Mouse (Mus musculus): ENCODE results near the gene Stk10. TPM values are rescaled to one million over a fixed set of nuclear protein-coding genes. Genes with fewer than 3 reads are reported as not detected.

Stk10 gene
- polyA plus RNA-seq, 1 experiment from 2014 or later: 0.67 TPM

DNA sequence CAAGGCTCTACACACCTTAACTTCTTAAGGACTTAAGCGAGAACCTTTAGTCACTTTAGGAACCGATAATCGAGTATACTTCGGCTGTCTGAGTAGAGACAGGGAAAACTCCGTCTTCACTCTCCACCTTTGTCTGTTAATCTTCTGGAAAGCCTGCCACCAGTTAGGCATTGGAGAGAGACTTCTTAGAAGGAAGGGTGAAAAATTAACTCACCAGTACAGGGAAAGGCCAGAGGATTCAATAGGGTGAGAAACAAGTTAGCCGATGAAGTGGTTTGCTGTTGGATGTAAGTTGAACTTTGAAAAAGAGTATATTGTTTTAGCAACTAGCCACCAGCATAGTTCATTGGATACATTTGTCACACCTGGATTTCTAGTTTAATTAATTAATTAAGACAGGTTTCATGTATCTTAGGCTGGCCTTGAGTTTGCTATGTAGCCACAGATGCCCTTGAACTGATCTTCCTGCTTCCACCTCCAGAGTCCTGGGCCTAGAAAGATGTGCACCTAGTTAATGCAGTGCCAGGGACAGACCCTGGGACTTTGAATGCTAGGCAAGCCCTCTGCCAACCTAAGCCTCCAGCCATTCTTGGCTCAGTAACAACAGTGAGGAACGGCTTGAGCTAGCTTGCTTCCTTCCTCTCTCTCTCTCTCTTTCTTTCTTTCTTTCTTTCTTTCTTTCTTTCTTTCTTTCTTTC is 117.9 kb downstream of the Stk10 start:
- no peak overlapping the region for H3K9ac ChIP-seq (ENCODE audit: low read length)
- H3K36me3 ChIP-seq (ENCODE audit: control insufficient read depth, insufficient read depth, low read length): no peaks in the 10 kb centered on the region
- H3K27ac ChIP-seq (ENCODE audit: low read depth, low read length): no peak overlapping the region
- WGBS: 92% methylated on average over 7 of the region's 7 CpGs
- no peak overlapping the region for H3K4me3 ChIP-seq (ENCODE audit: low read depth, low read length)
- DNase-seq (ENCODE audit: low spot score, missing footprints) (no peak), ATAC-seq (ENCODE audit: low FRiP score) (no peak)
- no peak overlapping the region for H3K4me2 ChIP-seq
- H3K27me3 ChIP-seq (ENCODE audit: control insufficient read depth, insufficient read depth, low read length): no peaks in the 10 kb centered on the region
- H3K9me3 ChIP-seq (ENCODE audit: control insufficient read depth, low read length): no peaks in the 10 kb centered on the region
- no peaks in the 10 kb centered on the region for H3K4me1 ChIP-seq (ENCODE audit: control insufficient read depth, insufficient read depth, low read length)

- Histone ChIP-seq H3K4me3 (ENCODE audit: low read depth, low read length) (no peak overlapping the region), H3K27me3 (ENCODE audit: control insufficient read depth, insufficient read depth, low read length) (no peaks in the 10 kb centered on the region), H3K4me1 (ENCODE audit: control insufficient read depth, insufficient read depth, low read length) (no peaks in the 10 kb centered on the region), H3K9me3 (ENCODE audit: control insufficient read depth, low read length) (no peaks in the 10 kb centered on the region), H3K27ac (ENCODE audit: low read depth, low read length) (no peak overlapping the region), H3K36me3 (ENCODE audit: control insufficient read depth, insufficient read depth, low read length) (no peaks in the 10 kb centered on the region), H3K9ac (ENCODE audit: low read length) (no peak overlapping the region), H3K4me2 (no peak overlapping the region)
- ATAC-seq (ENCODE audit: low FRiP score) (no peak), DNase-seq (ENCODE audit: low spot score, missing footprints) (peak; percentile 35)
- WGBS: 76% methylated on average over 1 of the region's 1 CpGs
Observed at GRCm38 (mm10) chr11:32651723-32652122, 118.6 kb downstream of the Stk10 start.

DNA sequence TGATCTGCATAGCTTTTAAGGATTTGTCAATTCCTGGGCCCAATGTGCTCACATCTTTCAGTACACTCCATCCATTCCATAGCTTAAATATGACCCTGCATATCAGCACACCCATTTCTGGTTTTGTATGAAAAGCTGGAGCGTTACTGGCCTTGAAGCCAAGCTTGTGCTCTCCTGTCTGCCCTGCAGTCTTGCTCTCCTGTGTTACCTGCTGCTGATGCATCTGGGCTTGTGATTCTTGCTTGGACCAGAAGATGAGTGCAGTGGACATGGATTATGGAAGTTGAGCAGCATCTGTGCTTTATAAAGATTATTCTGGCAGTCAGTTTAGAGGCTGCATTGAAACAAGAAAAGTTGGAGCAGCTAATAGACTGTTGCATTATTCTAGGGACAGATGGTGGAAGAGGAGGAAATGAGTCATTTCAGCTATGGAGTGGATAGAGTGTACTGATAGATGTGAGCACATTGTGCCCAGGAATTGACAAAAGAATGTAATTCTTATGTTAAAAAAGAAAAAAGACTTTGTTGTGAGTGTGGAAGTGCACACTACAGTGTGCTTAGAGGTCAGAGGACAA is 129.1 kb downstream of the Stk10 start:
- 88% methylated on average over 1 of the region's 1 CpGs for WGBS
- no peak overlapping the region for H3K4me3 ChIP-seq (ENCODE audit: low read depth, low read length)
- no peak overlapping the region for H3K4me2 ChIP-seq
- H3K27ac ChIP-seq (ENCODE audit: low read depth, low read length): no peak overlapping the region
- DNase-seq (ENCODE audit: low spot score, missing footprints) (peak; percentile 54), ATAC-seq (ENCODE audit: low FRiP score) (no peak)
- no peaks in the 10 kb centered on the region for H3K9me3 ChIP-seq (ENCODE audit: control insufficient read depth, low read length)
- H3K9ac ChIP-seq (ENCODE audit: low read length): no peak overlapping the region
- H3K27me3 ChIP-seq (ENCODE audit: control insufficient read depth, insufficient read depth, low read length): no peaks in the 10 kb centered on the region
- H3K36me3 ChIP-seq (ENCODE audit: control insufficient read depth, insufficient read depth, low read length): no peaks in the 10 kb centered on the region
- H3K4me1 ChIP-seq (ENCODE audit: control insufficient read depth, insufficient read depth, low read length): no peaks in the 10 kb centered on the region

GRCm38 (mm10) chr11:32665639-32666038 is 132.5 kb downstream of the Stk10 start:
- WGBS: 87% methylated on average over 3 of the region's 3 CpGs
- no peaks in the 10 kb centered on the region for H3K36me3 ChIP-seq (ENCODE audit: control insufficient read depth, insufficient read depth, low read length)
- H3K27ac ChIP-seq (ENCODE audit: low read depth, low read length): no peak overlapping the region
- DNase-seq (ENCODE audit: low spot score, missing footprints) (no peak), ATAC-seq (ENCODE audit: low FRiP score) (no peak)
- no peak overlapping the region for H3K4me3 ChIP-seq (ENCODE audit: low read depth, low read length)
- no peak overlapping the region for H3K4me2 ChIP-seq
- H3K9ac ChIP-seq (ENCODE audit: low read length): no peak overlapping the region
- H3K4me1 ChIP-seq (ENCODE audit: control insufficient read depth, insufficient read depth, low read length): no peaks in the 10 kb centered on the region
- H3K9me3 ChIP-seq (ENCODE audit: control insufficient read depth, low read length): no peaks in the 10 kb centered on the region
- H3K27me3 ChIP-seq (ENCODE audit: control insufficient read depth, insufficient read depth, low read length): no peaks in the 10 kb centered on the region

GRCm38 (mm10) chr11:32666983-32667382 is 133.9 kb downstream of the Stk10 start:
- H3K36me3 ChIP-seq (ENCODE audit: control insufficient read depth, insufficient read depth, low read length): no peaks in the 10 kb centered on the region
- H3K9me3 ChIP-seq (ENCODE audit: control insufficient read depth, low read length): no peaks in the 10 kb centered on the region
- no peaks in the 10 kb centered on the region for H3K27me3 ChIP-seq (ENCODE audit: control insufficient read depth, insufficient read depth, low read length)
- no peaks in the 10 kb centered on the region for H3K4me1 ChIP-seq (ENCODE audit: control insufficient read depth, insufficient read depth, low read length)
- ATAC-seq (ENCODE audit: low FRiP score) (no peak), DNase-seq (ENCODE audit: low spot score, missing footprints) (no peak)
- H3K9ac ChIP-seq (ENCODE audit: low read length): no peak overlapping the region
- no peak overlapping the region for H3K4me3 ChIP-seq (ENCODE audit: low read depth, low read length)
- H3K4me2 ChIP-seq: no peak overlapping the region
- H3K27ac ChIP-seq (ENCODE audit: low read depth, low read length): no peak overlapping the region

DNA sequence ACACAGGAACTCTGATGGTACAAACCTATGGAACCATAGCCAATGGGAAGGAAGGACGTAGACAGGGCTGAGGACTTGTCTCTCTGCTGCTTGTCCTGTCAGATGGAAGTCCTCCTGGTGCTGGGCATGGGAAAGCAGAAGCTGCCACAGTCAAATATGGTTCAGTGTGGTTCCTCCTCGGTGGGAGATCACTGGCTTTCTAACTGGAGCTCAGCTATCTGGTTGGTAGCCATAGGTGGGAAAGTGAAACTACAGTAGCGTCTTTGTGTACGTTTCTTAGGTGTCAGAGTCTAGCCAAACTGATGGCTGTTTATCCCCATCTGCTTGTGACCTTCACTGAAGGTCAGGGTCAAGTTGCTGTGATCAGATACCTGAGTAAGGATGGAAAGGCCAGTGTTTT is 138.4 kb downstream of the Stk10 start:
- ATAC-seq (ENCODE audit: low FRiP score): no peak
- H3K27me3 ChIP-seq (ENCODE audit: control insufficient read depth, insufficient read depth, low read length): no peaks in the 10 kb centered on the region
- no peak overlapping the region for H3K27ac ChIP-seq (ENCODE audit: low read depth, low read length)
- no peaks in the 10 kb centered on the region for H3K36me3 ChIP-seq (ENCODE audit: control insufficient read depth, insufficient read depth, low read length)
- H3K4me2 ChIP-seq: no peak overlapping the region
- no peak for DNase-seq (ENCODE audit: low spot score, missing footprints)
- H3K4me1 ChIP-seq (ENCODE audit: control insufficient read depth, insufficient read depth, low read length): no peaks in the 10 kb centered on the region
- 90% methylated on average over 4 of the region's 4 CpGs for WGBS
- no peak overlapping the region for H3K9ac ChIP-seq (ENCODE audit: low read length)
- H3K4me3 ChIP-seq (ENCODE audit: low read depth, low read length): no peak overlapping the region
- no peaks in the 10 kb centered on the region for H3K9me3 ChIP-seq (ENCODE audit: control insufficient read depth, low read length)

Other genes starting within 250 kb of the Stk10 start
- 2,946 and 2,965 TPM in 2 replicates for gene Hba-a1, start 249.8 kb upstream of the Stk10 start, polyA plus RNA-seq (2014; fragmentation: Nextera tagmentation; extraction: Ambion mirVana)
- gene Hbq1b, start 246.3 kb upstream of the Stk10 start, polyA plus RNA-seq (2014; fragmentation: Nextera tagmentation; extraction: Ambion mirVana): 6.9 and 7.2 TPM in 2 replicates
- 5,591 and 5,690 TPM in 2 replicates for gene Hba-a2, start 236.8 kb upstream of the Stk10 start, polyA plus RNA-seq (2014; fragmentation: Nextera tagmentation; extraction: Ambion mirVana)
- 0.30 and 0.77 TPM in 2 replicates for gene Hbq1a, start 233.2 kb upstream of the Stk10 start, polyA plus RNA-seq (2014; fragmentation: Nextera tagmentation; extraction: Ambion mirVana)
- gene Sh3pxd2b, start 185.5 kb upstream of the Stk10 start, polyA plus RNA-seq (2014; fragmentation: Nextera tagmentation; extraction: Ambion mirVana): 21.4 and 23.2 TPM in 2 replicates
- gene Ubtd2, start 77.9 kb upstream of the Stk10 start, polyA plus RNA-seq (2014; fragmentation: Nextera tagmentation; extraction: Ambion mirVana): 67.7 and 71.6 TPM in 2 replicates
- gene Efcab9, start 1.2 kb upstream of the Stk10 start, polyA plus RNA-seq (2014; fragmentation: Nextera tagmentation; extraction: Ambion mirVana): 0.23 TPM in 1 of 2 replicates, not detected in the other
- 104 TPM in 2 replicates for gene Fbxw11, start 109.4 kb downstream of the Stk10 start, polyA plus RNA-seq (2014; fragmentation: Nextera tagmentation; extraction: Ambion mirVana)

Data from midbrain, embryonic 11.5 days (tissue).